Mouse (Mus musculus) T-helper 2 cell (primary cell): ENCODE measurements around the gene Hsdl2.

Experiments used
- in situ Hi-C: fragments of 300-600 bp; cut with MboI, MseI; formaldehyde crosslinking; loops from one replicate; pipeline ENCODE4 v1.15.1; 2025; ENCODE audit warnings: high pct_unique_total_duplicates

Hsdl2 gene

DNA sequence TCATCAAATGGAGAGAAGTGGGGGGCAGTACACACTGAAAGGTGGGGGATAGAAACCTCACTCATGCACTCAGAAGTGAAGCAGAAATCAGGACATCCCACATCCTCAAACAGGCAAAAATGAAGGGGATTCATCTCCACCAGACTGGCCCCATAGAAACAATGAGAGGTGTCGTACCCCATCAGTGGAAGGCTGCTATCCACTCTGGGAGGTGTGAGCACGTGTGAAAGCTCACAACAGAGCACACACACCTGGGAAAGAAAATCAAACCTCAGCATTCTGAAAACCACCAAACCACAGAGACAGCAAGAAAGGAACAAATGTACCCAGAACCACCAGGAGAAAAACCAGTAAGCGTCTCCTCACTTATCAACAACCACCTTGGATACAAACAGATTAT is 17.2 kb upstream of the Hsdl2 start:
- in situ Hi-C loops: no loop called here

DNA sequence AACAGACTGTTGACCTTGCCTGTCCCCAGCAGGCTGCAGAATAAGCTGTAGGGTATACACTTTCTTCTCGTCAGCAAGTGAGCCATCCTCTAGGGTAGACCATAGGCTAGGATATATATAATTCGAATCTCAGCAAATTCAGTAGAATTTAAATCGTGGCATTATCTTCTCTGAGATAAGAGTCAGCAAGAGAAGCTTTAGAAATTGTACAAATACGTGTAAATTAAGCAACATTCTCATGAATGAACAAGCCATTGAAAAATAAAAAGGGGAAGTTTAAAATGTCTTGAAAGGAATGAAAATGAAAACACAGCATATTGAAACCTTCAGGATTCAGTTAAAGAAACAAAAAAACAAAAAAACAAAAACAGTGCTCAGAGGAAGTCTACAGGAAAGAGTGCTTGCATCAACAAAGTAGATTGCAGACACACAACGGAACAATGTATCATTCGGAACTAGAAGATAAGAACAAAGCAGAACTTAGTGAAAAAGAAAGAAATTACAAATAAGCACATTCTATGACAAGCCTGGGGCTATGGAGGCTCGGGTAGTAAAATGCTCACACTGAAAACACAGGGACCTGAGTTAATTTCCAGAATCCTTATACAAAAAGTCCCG is 15.7 kb upstream of the Hsdl2 start:
- in situ Hi-C loops: loop anchor here (5.0 kb wide), 1 partner anchor 473 kb away; no protein-coding TSS in a partner anchor

DNA sequence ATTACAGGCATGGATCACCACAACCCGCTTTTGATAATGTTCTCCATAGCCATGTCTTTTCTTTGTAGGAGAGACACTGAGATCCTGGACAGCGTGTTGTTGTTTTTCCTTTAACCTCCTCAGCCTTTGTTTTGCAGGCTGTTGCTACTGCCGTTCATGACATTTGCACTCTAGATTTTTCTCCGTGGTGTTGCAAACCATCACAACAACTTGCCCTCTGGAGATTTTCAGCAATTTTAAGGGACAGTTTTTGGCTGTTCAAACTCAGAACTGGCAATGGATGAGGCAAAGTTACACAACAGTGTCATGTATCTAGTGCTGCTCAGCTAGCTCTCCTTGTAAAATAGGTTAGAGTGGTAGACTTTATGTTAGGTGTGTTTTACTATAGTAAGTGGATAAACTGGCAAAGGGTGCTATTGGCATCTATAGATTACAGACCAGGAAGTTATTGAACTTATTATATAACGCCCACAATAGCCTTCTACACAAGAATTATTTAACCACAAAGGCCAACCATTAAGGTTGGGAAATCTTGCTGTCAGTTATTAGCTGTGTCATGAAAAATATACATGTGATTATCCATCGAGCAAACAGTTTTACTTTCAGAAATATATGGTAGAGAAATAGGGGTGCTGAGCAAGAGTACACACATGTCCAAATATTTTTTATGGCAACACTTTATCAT is 13.6 kb upstream of the Hsdl2 start:
- in situ Hi-C loops: loop anchor here (5.0 kb wide), 1 partner anchor 475 kb away; no protein-coding TSS in a partner anchor

DNA sequence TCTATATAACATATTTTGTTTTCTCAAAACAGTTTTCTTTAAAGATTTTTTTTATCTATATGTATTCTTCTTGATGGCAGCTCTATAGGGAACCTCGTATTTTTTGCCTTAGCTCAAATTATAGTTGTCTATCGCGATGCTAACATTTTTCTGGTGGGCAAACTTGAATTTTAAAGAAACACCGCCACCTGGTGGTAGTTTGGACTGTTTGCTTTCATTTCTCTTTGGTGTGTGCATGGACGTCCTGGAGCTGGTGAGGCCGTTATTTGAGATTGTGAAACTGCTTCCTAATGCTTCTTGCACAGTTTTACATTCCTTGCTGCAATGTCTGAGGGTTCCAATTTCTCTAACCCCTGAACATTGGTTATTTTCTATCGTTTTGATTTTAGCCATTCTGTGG is 11.8 kb upstream of the Hsdl2 start:
- in situ Hi-C loops: loop anchor here (5.0 kb wide), 1 partner anchor 477 kb away; no protein-coding TSS in a partner anchor

GRCm38 (mm10) chr4:59570519-59570918 is 10.8 kb upstream of the Hsdl2 start:
- in situ Hi-C loops: loop anchor here (5.0 kb wide), 1 partner anchor 208 kb away; no protein-coding TSS in a partner anchor

GRCm38 (mm10) chr4:59572521-59573118 is 8.7 kb upstream of the Hsdl2 start:
- in situ Hi-C loops: loop anchor here (5.0 kb wide), 1 partner anchor 210 kb away; no protein-coding TSS in a partner anchor

GRCm38 (mm10) chr4:59575184-59575958 is 6.0 kb upstream of the Hsdl2 start:
- in situ Hi-C loops: no loop called here

- in situ Hi-C loops: no loop called here
Observed at GRCm38 (mm10) chr4:59580495-59581281, 675 bp upstream of the Hsdl2 start.

DNA sequence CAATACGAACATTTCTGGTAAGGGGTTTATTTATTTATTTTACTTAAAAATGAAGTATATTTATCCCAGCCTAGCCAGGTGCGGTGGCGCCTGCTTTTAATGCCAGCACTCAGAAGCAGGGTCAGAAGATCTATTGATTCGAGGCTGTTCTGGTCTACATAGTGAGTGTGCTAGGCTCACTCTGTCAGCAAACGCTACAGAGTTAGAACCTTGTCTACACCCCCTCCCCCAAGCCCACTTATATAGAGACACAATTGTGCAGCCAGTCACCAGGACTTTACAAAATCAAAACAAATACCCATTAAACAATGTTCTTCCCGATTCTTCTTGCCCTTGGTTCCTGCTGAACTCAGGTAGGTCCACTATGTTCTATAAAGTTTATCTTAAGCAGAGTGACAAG is 823 bp downstream of the Hsdl2 start:
- in situ Hi-C loops: no loop called here

- in situ Hi-C loops: no loop called here
Observed at GRCm38 (mm10) chr4:59585097-59585496, 3.7 kb downstream of the Hsdl2 start.

- in situ Hi-C loops: no loop called here
Observed at GRCm38 (mm10) chr4:59587215-59587871, 6.0 kb downstream of the Hsdl2 start.

- in situ Hi-C loops: no loop called here
Observed at GRCm38 (mm10) chr4:59587872-59588226, 6.5 kb downstream of the Hsdl2 start.

DNA sequence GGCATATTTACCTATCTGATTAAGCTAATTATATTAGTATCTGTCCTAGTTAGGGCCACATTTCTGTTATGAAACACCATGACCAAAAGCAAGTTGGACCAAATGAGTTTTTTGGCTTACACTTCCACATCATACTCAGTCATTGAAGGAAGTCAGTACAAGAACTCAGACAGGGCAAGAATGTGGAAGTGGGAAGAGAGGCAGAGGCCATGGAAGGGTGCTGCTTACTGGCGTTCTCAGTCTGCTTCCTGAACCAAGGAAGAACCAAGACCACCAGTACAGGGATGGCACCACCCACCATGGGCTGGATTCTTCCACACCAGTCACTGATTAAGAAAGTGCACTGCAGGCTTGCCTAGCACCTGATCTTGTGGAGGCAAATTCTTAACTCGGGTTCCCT is 13.3 kb downstream of the Hsdl2 start:
- in situ Hi-C loops: no loop called here

DNA sequence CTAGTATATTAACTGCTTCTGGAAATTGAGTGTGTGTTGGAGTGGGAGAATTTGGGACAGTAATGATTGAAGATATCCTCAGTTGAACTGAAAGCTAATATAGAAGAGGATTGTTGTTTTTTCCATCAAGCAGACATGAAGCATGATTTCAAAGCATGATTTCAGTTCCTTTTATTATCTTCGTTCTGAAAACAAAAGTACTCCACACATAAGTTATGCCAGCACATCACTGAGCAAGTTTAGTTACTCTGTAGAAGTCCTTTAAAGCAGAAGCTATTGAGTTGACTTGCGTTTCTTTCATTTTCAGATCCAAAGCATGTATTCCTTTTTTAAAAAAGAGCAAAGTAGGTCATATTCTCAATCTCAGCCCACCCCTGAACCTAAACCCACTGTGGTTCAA is 15.2 kb downstream of the Hsdl2 start:
- in situ Hi-C loops: no loop called here

- in situ Hi-C loops: loop anchor here (10.0 kb wide), 1 partner anchor 162 kb away; no protein-coding TSS in a partner anchor
Observed at GRCm38 (mm10) chr4:59602704-59603103, 21.3 kb downstream of the Hsdl2 start.

GRCm38 (mm10) chr4:59604892-59605291 is 23.5 kb downstream of the Hsdl2 start:
- in situ Hi-C loops: loop anchor here (10.0 kb wide), 1 partner anchor 160 kb away; no protein-coding TSS in a partner anchor

- in situ Hi-C loops: loop anchor here (10.0 kb wide), 1 partner anchor 159 kb away; no protein-coding TSS in a partner anchor
Observed at GRCm38 (mm10) chr4:59605501-59605900, 24.1 kb downstream of the Hsdl2 start.

GRCm38 (mm10) chr4:59610411-59610810 is 29.0 kb downstream of the Hsdl2 start:
- in situ Hi-C loops: loop anchor here (10.0 kb wide), 1 partner anchor 134 kb away; no protein-coding TSS in a partner anchor

DNA sequence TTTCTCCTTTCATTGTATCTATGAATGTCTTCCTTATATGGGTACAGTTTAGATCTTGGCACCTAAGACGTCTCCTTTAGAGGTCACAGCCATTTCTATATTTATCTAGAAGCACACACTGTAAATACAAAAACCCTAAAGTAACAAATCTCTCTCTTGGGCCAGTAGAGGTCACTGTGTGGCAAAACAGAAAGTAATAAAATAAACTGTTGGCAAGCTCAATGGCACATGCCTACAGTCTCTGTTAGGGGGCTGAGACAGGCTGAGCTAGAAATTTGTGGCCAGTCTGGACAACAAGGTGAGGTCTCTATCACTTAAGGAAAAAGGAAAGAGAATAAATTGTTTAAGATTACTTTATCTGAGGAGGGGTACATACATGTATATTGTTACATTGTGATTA is 33.6 kb downstream of the Hsdl2 start:
- in situ Hi-C loops: loop anchor here (10.0 kb wide), 1 partner anchor 130 kb away; no protein-coding TSS in a partner anchor

- in situ Hi-C loops: loop anchor here (10.0 kb wide), 1 partner anchor 125 kb away; no protein-coding TSS in a partner anchor
Observed at GRCm38 (mm10) chr4:59619611-59620245, 38.4 kb downstream of the Hsdl2 start.
